Mouse (Mus musculus): ENCODE measurements around the gene Helz2. TPM values are rescaled to one million over a fixed set of nuclear protein-coding genes. Genes with fewer than 3 reads are reported as not detected.

Helz2 gene
- 66.7 and 97.7 TPM in 2 replicates for polyA plus RNA-seq (2012; ENCODE audit: low replicate concordance)

DNA sequence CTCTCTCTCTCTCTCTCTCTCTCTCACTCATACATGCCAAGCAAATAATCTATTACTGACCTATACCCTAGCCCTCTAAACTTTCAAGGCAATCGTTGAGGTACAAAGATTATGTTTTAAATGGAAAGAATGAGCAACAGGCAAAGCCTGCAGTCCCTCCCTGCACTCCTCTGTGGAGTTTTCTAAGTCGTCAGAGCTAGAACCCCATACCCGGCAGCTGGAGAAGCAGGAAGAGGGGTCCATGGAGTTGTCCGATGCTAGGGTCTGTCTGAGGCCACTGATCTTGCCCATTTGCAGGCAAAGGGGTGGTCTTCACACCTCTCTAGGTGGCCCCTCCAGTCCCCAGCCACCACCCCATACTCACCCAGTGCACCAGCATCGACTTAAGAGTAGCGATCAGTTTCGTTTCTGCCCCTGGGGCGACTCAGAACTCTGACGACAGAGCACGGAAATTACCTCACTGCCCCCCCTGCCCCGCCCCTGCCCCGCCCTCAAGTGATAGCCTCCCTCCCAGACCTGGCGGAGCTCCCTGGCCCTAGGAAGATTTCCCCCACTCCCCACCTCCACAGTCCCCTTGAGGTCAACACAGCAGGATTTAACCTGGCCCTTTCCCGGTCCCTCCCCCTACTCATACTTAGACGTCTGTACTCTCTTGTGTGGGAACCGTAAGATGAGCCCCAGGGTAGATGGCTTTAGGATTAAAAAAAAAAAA, at the start of gene Helz2:
TSS of gene Helz2 (minus strand) at position 426 of the 712 bp plus-strand sequence.

DNA sequence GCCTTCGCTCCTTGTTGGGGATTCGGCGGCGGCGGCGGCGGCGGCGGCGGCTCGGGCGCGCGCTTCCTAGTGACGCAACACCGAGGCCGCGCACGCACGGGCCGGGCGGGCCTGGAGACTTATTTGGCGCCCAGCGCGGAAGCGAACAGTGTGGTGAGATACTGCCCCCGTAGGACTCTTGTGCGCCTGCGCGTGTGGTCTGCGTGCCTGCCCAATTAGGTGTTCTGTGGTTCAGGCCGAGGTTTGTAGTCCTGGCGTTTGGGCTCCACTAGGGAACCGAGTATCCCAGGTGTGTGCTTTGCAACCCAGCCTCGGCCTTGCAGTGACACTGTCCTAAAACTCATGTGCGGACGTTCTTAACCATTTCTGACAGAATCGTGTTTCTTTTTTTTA, 46.1 kb upstream of the Helz2 start, which contains the start of gene Gmeb2:
TSS of gene Gmeb2 (minus strand) at position 78 of the 393 bp plus-strand sequence.

DNA sequence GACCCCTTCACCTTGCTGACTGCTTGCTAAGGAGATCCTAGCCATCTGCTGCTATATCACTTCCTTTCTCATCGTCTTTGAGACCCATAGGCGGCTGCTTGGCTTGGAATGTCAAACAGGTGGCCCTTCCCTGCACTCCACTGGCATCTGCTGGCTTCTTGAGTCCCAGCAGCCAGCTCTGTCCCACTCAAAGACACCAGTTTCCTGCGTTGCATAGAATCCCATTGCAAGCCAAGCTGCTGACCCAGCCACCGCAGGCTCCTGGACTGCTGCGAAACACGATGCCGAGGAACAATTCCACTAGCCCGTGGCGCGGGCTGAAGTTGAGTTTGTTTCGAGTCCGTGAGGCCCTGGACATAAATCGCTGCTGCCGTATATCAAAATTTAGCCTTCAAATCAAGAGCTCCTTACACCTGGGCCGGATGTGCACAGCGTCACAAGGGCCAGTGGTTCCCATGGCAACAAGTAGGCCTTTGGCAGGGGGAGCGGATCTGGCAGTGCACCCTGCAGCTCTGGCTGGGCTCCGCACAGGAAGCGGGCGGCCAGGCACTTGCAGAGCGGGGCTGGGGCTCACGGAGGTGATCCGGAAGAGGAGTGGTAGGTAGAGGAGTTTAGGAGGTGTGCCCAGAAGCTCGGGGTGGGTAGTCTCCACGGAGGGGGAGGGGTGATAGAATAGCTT, 22.1 kb downstream of the Helz2 start, which contains the start of gene Fndc11:
TSS of gene Fndc11 (plus strand) at position 476 of the 679 bp plus-strand sequence.

DNA sequence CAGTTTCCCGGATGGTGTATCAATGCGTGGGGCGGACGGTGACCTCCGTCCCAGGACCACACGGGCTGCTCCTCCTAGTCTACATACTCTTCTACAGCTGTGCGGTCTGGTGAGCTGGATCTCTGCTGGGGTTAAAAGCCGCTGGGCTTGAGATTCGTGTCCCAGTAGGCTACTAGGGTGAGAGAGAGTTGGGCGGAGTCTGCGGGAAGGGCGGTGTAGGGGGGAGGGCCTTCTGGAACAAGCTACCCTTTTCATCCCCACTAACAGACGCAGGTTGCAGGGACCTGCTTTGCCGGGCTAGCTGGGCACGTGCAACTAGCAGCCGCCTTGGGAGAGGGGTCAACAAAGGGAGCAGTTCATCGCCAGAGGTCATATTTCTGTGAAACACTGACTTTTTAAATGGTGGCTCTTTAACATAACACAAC, 28.8 kb downstream of the Helz2 start, which contains the start of gene Srms:
TSS of gene Srms (minus strand) at position 165 of the 425 bp plus-strand sequence.

DNA sequence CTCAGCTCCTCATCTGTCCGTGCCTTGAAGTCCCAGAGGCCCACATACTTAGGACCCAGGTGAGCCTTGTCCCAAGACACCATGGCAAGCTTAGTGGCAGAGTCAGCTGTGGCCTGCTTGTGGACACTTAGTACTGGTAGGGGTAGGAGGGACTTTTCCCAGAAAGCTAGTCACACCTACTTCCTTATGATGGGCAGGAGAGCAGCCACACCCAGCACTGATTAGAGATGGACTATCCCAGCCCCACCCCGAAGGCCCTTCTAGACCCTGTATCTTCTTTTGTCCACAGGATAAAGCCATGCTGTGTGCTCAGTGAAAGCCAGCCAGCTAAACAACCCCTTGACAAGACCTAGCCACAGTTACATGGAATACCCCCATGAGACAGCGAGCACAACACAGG, 39.4 kb downstream of the Helz2 start, which contains the start of gene Ptk6:
TSS of gene Ptk6 (minus strand) at position 368 of the 400 bp plus-strand sequence.

DNA sequence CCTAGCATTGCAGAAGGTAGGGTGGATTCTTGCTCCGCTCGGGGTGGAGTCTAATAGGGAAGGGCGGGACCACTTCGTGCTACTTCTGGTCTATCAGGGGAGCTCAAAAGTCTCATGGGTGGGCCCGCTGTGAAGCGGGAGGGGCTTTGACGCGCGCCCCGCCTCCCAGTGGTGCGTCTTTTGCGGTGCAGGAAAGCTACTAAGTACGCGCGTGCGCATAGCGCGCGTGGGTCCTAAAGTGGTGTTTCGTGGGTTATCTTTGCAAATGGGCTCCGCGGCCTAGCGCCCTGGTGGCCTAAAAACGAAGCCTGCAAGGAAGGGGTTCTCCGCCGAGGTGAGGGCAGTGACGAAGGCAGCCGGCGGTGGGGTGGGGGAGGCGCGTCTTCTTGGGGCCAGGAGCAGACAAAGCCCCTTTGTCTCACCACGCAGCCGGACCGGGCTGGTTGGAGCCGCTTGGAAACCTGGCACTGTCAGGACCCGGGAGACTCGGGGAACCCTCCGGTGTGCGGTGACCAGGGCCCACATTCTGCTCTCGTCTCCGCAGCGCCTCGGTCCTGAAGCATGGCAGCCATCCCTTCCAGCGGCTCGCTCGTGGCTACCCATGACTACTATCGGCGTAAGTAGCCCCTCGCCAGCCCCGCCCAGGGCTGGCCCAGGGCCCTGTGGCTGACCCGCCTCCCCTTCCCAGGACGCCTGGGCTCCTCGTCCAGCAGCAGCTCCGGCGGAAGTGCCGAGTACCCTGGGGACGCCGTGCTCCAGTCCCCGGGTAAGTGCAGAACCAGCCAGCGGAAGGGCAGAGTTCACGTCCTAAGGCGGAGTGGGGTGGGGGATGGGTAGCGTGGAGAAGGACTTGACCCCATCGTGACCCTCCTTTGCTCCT, 54.5 kb downstream of the Helz2 start, which contains the start of gene Ppdpf:
TSS of gene Ppdpf (plus strand) at position 127 of the 880 bp plus-strand sequence.

Other genes starting within 250 kb of the Helz2 start
- gene Chrna4, start 198.5 kb downstream of the Helz2 start, polyA plus RNA-seq (2012; ENCODE audit: low replicate concordance) = not detected in 2 replicates
- not detected in 2 replicates for gene Kcnq2, start 106.7 kb downstream of the Helz2 start, polyA plus RNA-seq (2012; ENCODE audit: low replicate concordance)
- gene Eef1a2, start 85.0 kb downstream of the Helz2 start, polyA plus RNA-seq (2012; ENCODE audit: low replicate concordance) = not detected in 2 replicates
- 459 and 1,010 TPM in 2 replicates for gene Ppdpf, start 54.8 kb downstream of the Helz2 start, polyA plus RNA-seq (2012; ENCODE audit: low replicate concordance)
- 0.06 and 0.08 TPM in 2 replicates for gene Ptk6, start 39.2 kb downstream of the Helz2 start, polyA plus RNA-seq (2012; ENCODE audit: low replicate concordance)
- gene Srms, start 28.8 kb downstream of the Helz2 start, polyA plus RNA-seq (2012; ENCODE audit: low replicate concordance) = 0.58 and 2.5 TPM in 2 replicates
- 1.9 and 3.0 TPM in 2 replicates for gene Fndc11, start 22.0 kb downstream of the Helz2 start, polyA plus RNA-seq (2012; ENCODE audit: low replicate concordance)
- gene Gmeb2, start 46.0 kb upstream of the Helz2 start, polyA plus RNA-seq (2012; ENCODE audit: low replicate concordance) = 26.1 and 30.2 TPM in 2 replicates
- 0.20 TPM in 1 of 2 replicates, not detected in the other for gene Stmn3, start 72.5 kb upstream of the Helz2 start, polyA plus RNA-seq (2012; ENCODE audit: low replicate concordance)
- gene Rtel1, start 77.7 kb upstream of the Helz2 start, polyA plus RNA-seq (2012; ENCODE audit: low replicate concordance) = 9.2 and 18.9 TPM in 2 replicates
- gene Zgpat, start 122.9 kb upstream of the Helz2 start, polyA plus RNA-seq (2012; ENCODE audit: low replicate concordance) = 46.2 and 56.1 TPM in 2 replicates
- gene Arfrp1, start 123.4 kb upstream of the Helz2 start, polyA plus RNA-seq (2012; ENCODE audit: low replicate concordance) = 22.8 and 30.5 TPM in 2 replicates
- gene Lime1, start 138.1 kb upstream of the Helz2 start, polyA plus RNA-seq (2012; ENCODE audit: low replicate concordance) = 123 and 175 TPM in 2 replicates
- 2.7 TPM in 2 replicates for gene Zbtb46, start 217.4 kb upstream of the Helz2 start, polyA plus RNA-seq (2012; ENCODE audit: low replicate concordance)